Mouse (Mus musculus): ENCODE data around the gene Gstt1.
"Not testable (repeated sequence)": the region's sequence is repeated elsewhere in the genome, so short reads cannot be mapped to it uniquely, and the experiment has no call there.

Gstt1 gene

GRCm38 (mm10) chr10:75798176-75798696 lies at the start of gene Gstt1:
Gene Gstt1, minus strand, starts transcription at chr10:75798584.
- DNase-seq (ENCODE audit: low spot score in 2 of 2) = no peak

- DNase-seq (ENCODE audit: low spot score in 2 of 2) = no peak
These were observed 47.0 kb upstream of the Gstt1 start for GRCm38 (mm10) chr10:75845306-75845930.

- DNase-seq (ENCODE audit: low spot score in 2 of 2) = no peak
These were observed 46.4 kb upstream of the Gstt1 start for GRCm38 (mm10) chr10:75844800-75845199.

- DNase-seq (ENCODE audit: low spot score in 2 of 2) = not testable (repeated sequence)
These were observed 45.5 kb upstream of the Gstt1 start for GRCm38 (mm10) chr10:75843898-75844297.

- DNase-seq (ENCODE audit: low spot score in 2 of 2) = no peak
These were observed 40.7 kb upstream of the Gstt1 start for GRCm38 (mm10) chr10:75839092-75839491.

- peak; percentile 62 for DNase-seq (ENCODE audit: low spot score in 2 of 2)
These were observed 38.9 kb upstream of the Gstt1 start, which contains the start of gene Gstt2 for GRCm38 (mm10) chr10:75837248-75837759. Gene Gstt2, minus strand, starts transcription at chr10:75837424.

GRCm38 (mm10) chr10:75835761-75836531 lies 37.6 kb upstream of the Gstt1 start:
- DNase-seq (ENCODE audit: low spot score in 2 of 2) = peak; percentile 41 to 71

- DNase-seq (ENCODE audit: low spot score in 2 of 2) = peak; percentile 46 to 83
These were observed 36.9 kb upstream of the Gstt1 start for GRCm38 (mm10) chr10:75835307-75835706.

GRCm38 (mm10) chr10:75834721-75835120 lies 36.3 kb upstream of the Gstt1 start:
- DNase-seq (ENCODE audit: low spot score in 2 of 2) = no peak

- DNase-seq (ENCODE audit: low spot score in 2 of 2) = peak; percentile 34 to 64
These were observed 35.9 kb upstream of the Gstt1 start for GRCm38 (mm10) chr10:75834250-75834649.

GRCm38 (mm10) chr10:75833456-75834080 lies 35.2 kb upstream of the Gstt1 start:
- peak; percentile 23 to 29 for DNase-seq (ENCODE audit: low spot score in 2 of 2)

GRCm38 (mm10) chr10:75832272-75832895 lies 34.0 kb upstream of the Gstt1 start:
- DNase-seq (ENCODE audit: low spot score in 2 of 2) = peak; percentile 25 to 70

GRCm38 (mm10) chr10:75830275-75830670 lies 31.9 kb upstream of the Gstt1 start:
- DNase-seq (ENCODE audit: low spot score in 2 of 2) = no peak

- no peak for DNase-seq (ENCODE audit: low spot score in 2 of 2)
These were observed 31.3 kb upstream of the Gstt1 start for GRCm38 (mm10) chr10:75829529-75830274.

GRCm38 (mm10) chr10:75828500-75828931 lies 30.1 kb upstream of the Gstt1 start:
- DNase-seq (ENCODE audit: low spot score in 2 of 2) = no peak

GRCm38 (mm10) chr10:75827668-75828360 lies 29.4 kb upstream of the Gstt1 start:
- no peak for DNase-seq (ENCODE audit: low spot score in 2 of 2)

- no peak for DNase-seq (ENCODE audit: low spot score in 2 of 2)
These were observed 26.1 kb upstream of the Gstt1 start for GRCm38 (mm10) chr10:75824530-75824929.

- no peak for DNase-seq (ENCODE audit: low spot score in 2 of 2)
These were observed 25.4 kb upstream of the Gstt1 start for GRCm38 (mm10) chr10:75823782-75824181.

- DNase-seq (ENCODE audit: low spot score in 2 of 2) = no peak
These were observed 24.1 kb upstream of the Gstt1 start, which contains the start of gene Gstt4 for GRCm38 (mm10) chr10:75822443-75822842. Gene Gstt4, minus strand, starts transcription at chr10:75822543.

GRCm38 (mm10) chr10:75819882-75820281 lies 21.5 kb upstream of the Gstt1 start:
- no peak for DNase-seq (ENCODE audit: low spot score in 2 of 2)
